Mouse (Mus musculus) embryonic fibroblast, embryonic 13.5 days (primary cell): ENCODE measurements around the gene Cacna2d3.

Experiments used
- CTCF ChIP-seq: IDR thresholded peaks from 2 replicates; pipeline ENCODE4 v1.5.1; 2011; ENCODE audit warnings: mild to moderate bottlenecking, control low read depth, low read length, moderate library complexity, borderline replicate concordance; ENCODE audit not compliant: insufficient read depth
- POLR2A ChIP-seq: IDR thresholded peaks from 2 replicates; pipeline ENCODE4 v1.6.1; 2011; ENCODE audit warnings: low read depth, mild to moderate bottlenecking, control low read depth, low read length, moderate library complexity

DNA sequence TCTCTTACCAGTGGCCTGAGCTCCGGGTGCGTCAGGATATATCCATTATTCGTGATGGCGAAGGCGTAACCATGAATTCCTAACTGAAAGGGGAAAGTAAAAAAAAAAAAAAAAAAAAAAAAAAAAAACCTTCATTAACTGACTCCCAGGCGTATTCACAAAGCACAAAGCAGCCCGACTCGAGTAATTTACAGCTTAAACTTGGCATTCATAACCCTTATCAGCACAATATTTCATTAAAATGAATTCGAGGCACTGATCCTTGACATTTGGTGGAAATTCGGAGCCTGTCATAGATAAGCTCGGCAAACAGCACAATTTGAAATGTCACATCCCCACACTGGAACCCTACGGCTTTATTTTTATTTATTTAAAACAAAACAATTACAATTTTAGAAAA, 623.9 kb downstream of the Cacna2d3 start:
- TF ChIP-seq POLR2A (no peak), CTCF (no peak)
